Mouse (Mus musculus) stomach, embryonic 16.5 days (tissue): ENCODE data around the gene Txndc17. TPM values are rescaled to one million over a fixed set of nuclear protein-coding genes. Genes with fewer than 3 reads are reported as not detected.
A peak's percentile ranks its signal among the peaks of the same experiment; 100 is the strongest.

Experiments
- ATAC-seq: fragments of 200-750 bp; cut with Nextera tagmentation; 2 replicates; pipeline ENCODE4 v1.8.0; 2017; ENCODE audit warnings: moderate number of reproducible peaks, moderate TSS enrichment; ENCODE audit not compliant: insufficient read depth, low FRiP score
- H3K27ac ChIP-seq: fragments of 300-500 bp; sonication (generic); 2 replicates; pipeline ENCODE4 v1.5.1; 2014; ENCODE audit warnings: low read length
- H3K27me3 ChIP-seq: fragments of 300-500 bp; sonication (generic); 2 replicates; pipeline ENCODE4 v1.6.1; 2014; ENCODE audit warnings: low read length, control low read depth, mixed read lengths; ENCODE audit not compliant: control insufficient read depth, insufficient read depth
- H3K36me3 ChIP-seq: fragments of 300-500 bp; sonication (generic); 2 replicates; pipeline ENCODE4 v1.6.1; 2014; ENCODE audit warnings: low read length; ENCODE audit not compliant: control insufficient read depth, insufficient read depth
- H3K4me1 ChIP-seq: fragments of 300-500 bp; sonication (generic); 2 replicates; pipeline ENCODE4 v1.6.1; 2014; ENCODE audit warnings: low read length, control low read depth, mixed read lengths; ENCODE audit not compliant: control insufficient read depth, insufficient read depth
- H3K4me2 ChIP-seq: fragments of 300-500 bp; sonication (generic); 2 replicates; pipeline ENCODE4 v1.6.1; 2014; ENCODE audit warnings: low read depth, low read length, mixed read lengths
- H3K4me3 ChIP-seq: fragments of 300-500 bp; sonication (generic); replicated peaks from 2 replicates; pipeline ENCODE4 v1.5.1; 2014; ENCODE audit warnings: mild to moderate bottlenecking, low read length
- H3K9ac ChIP-seq: fragments of 300-500 bp; sonication (generic); 2 replicates; pipeline ENCODE4 v1.6.1; 2014; ENCODE audit warnings: low read length
- H3K9me3 ChIP-seq: fragments of 300-500 bp; sonication (generic); replicated peaks from 2 replicates; pipeline ENCODE4 v1.6.1; 2016; ENCODE audit warnings: low read length, control low read depth; ENCODE audit not compliant: control insufficient read depth
- WGBS: fragments of 180-500 bp; shearing (Covaris S2); extraction: QIAGEN DNeasy Blood & Tissue Kit; methylation state at CpG from one replicate; pipeline ENCODE4 v1.1.7; 2014; 5-methylcytosine and 5-hydroxymethylcytosine counted together
- polyA plus RNA-seq: library from polyadenylated mRNA; unstranded; fragments of >200 nt; fragmentation: Nextera tagmentation; extraction: Ambion mirVana; gene quantifications from 2 replicates; pipeline ENCODE4 v1.2.1, GENCODE M21; 2015

The Txndc17 gene
- polyA plus RNA-seq, 1 experiment from 2014 or later: 234 TPM

- H3K4me3 ChIP-seq: no peak overlapping the region
- no peak overlapping the region for H3K9ac ChIP-seq
- no peaks in the 10 kb centered on the region for H3K9me3 ChIP-seq
- H3K27ac ChIP-seq: no peak overlapping the region
- H3K36me3 ChIP-seq: peaks cover 9% of the 10 kb centered on the region
- 82% methylated on average over 4 of the region's 4 CpGs for WGBS
- no peak overlapping the region for H3K4me2 ChIP-seq
- H3K27me3 ChIP-seq: no peaks in the 10 kb centered on the region
- no peak for ATAC-seq
- no peaks in the 10 kb centered on the region for H3K4me1 ChIP-seq
Measured at GRCm38 (mm10) chr11:72181136-72181535, 26.2 kb upstream of the Txndc17 start.

- H3K4me1 ChIP-seq: no peaks in the 10 kb centered on the region
- H3K4me2 ChIP-seq: no peak overlapping the region
- peaks cover 4% of the 10 kb centered on the region for H3K36me3 ChIP-seq
- no peaks in the 10 kb centered on the region for H3K9me3 ChIP-seq
- H3K4me3 ChIP-seq: no peak overlapping the region
- 67% methylated on average over 4 of the region's 4 CpGs for WGBS
- H3K27ac ChIP-seq: no peak overlapping the region
- no peak overlapping the region for H3K9ac ChIP-seq
- ATAC-seq: no peak
- H3K27me3 ChIP-seq: no peaks in the 10 kb centered on the region
Measured at GRCm38 (mm10) chr11:72184252-72184651, 23.1 kb upstream of the Txndc17 start.

GRCm38 (mm10) chr11:72190857-72191256 is 16.5 kb upstream of the Txndc17 start:
- Histone ChIP-seq H3K4me2 (no peak overlapping the region), H3K4me3 (no peak overlapping the region), H3K36me3 (peaks cover 4% of the 10 kb centered on the region; the same call in 1 of the 2 replicates), H3K9me3 (no peaks in the 10 kb centered on the region), H3K9ac (no peak overlapping the region), H3K27ac (no peak overlapping the region), H3K27me3 (no peaks in the 10 kb centered on the region), H3K4me1 (no peaks in the 10 kb centered on the region)
- WGBS: 93% methylated on average over 1 of the region's 1 CpGs
- ATAC-seq: no peak

GRCm38 (mm10) chr11:72194259-72194658 is 13.1 kb upstream of the Txndc17 start:
- H3K4me3 ChIP-seq: no peak overlapping the region
- no peak overlapping the region for H3K4me2 ChIP-seq
- H3K9me3 ChIP-seq: no peaks in the 10 kb centered on the region
- H3K27ac ChIP-seq: no peak overlapping the region
- peaks cover 12% of the 10 kb centered on the region; the same call in 1 of the 2 replicates for H3K36me3 ChIP-seq
- ATAC-seq: no peak
- no peaks in the 10 kb centered on the region for H3K4me1 ChIP-seq
- WGBS: 69% methylated on average over 2 of the region's 2 CpGs
- H3K9ac ChIP-seq: no peak overlapping the region
- H3K27me3 ChIP-seq: no peaks in the 10 kb centered on the region

- Histone ChIP-seq H3K27ac (peak overlapping the region; percentile 30; the same call in 1 of the 2 replicates), H3K36me3 (peaks cover 10% of the 10 kb centered on the region; the same call in 1 of the 2 replicates), H3K27me3 (no peaks in the 10 kb centered on the region), H3K4me3 (no peak overlapping the region), H3K4me1 (no peaks in the 10 kb centered on the region), H3K9ac (no peak overlapping the region), H3K4me2 (no peak overlapping the region), H3K9me3 (no peaks in the 10 kb centered on the region)
- WGBS: 82% methylated on average over 8 of the region's 8 CpGs
- no peak for ATAC-seq
Measured at GRCm38 (mm10) chr11:72196506-72196905, 10.8 kb upstream of the Txndc17 start.

GRCm38 (mm10) chr11:72203440-72203839 is 3.9 kb upstream of the Txndc17 start:
- Histone ChIP-seq H3K4me3 (no peak overlapping the region), H3K9me3 (no peaks in the 10 kb centered on the region), H3K36me3 (no peaks in the 10 kb centered on the region), H3K9ac (no peak overlapping the region), H3K4me2 (no peak overlapping the region), H3K27me3 (no peaks in the 10 kb centered on the region), H3K27ac (no peak overlapping the region), H3K4me1 (peaks cover 8% of the 10 kb centered on the region)
- no peak for ATAC-seq
- 76% methylated on average over 1 of the region's 1 CpGs for WGBS

- no peak overlapping the region for H3K4me3 ChIP-seq
- H3K9me3 ChIP-seq: no peaks in the 10 kb centered on the region
- WGBS: 70% methylated on average over 6 of the region's 6 CpGs
- H3K27ac ChIP-seq: no peak overlapping the region
- H3K4me1 ChIP-seq: peaks cover 8% of the 10 kb centered on the region
- H3K27me3 ChIP-seq: no peaks in the 10 kb centered on the region
- H3K36me3 ChIP-seq: no peaks in the 10 kb centered on the region
- H3K4me2 ChIP-seq: no peak overlapping the region
- no peak for ATAC-seq
- H3K9ac ChIP-seq: peak overlapping the region; percentile 16; the same call in 1 of the 2 replicates
Measured at GRCm38 (mm10) chr11:72205256-72205655, 2.1 kb upstream of the Txndc17 start.

- ATAC-seq: peak; percentile 29; the same call in 1 of the 2 replicates
- Histone ChIP-seq H3K27me3 (no peaks in the 10 kb centered on the region), H3K4me1 (peaks cover 8% of the 10 kb centered on the region), H3K9ac (peak within 1 kb of the TSS; percentile 83), H3K9me3 (no peaks in the 10 kb centered on the region), H3K4me2 (peak within 1 kb of the TSS; percentile 89), H3K4me3 (peak within 1 kb of the TSS; percentile 89), H3K27ac (peak within 1 kb of the TSS; percentile 70), H3K36me3 (peaks cover 5% of the 10 kb centered on the region; the same call in 1 of the 2 replicates)
- under 1% methylated on average over 43 of the region's 43 CpGs for WGBS
Measured at GRCm38 (mm10) chr11:72206341-72207203, 775 bp upstream of the Txndc17 start, which contains the start of gene Gm43951. Gm43951 (minus strand) TSS chr11:72206840.

- H3K9me3 ChIP-seq: no peaks in the 10 kb centered on the region
- peak overlapping the region; percentile 89 for H3K4me2 ChIP-seq
- peaks cover 8% of the 10 kb centered on the region for H3K4me1 ChIP-seq
- H3K27me3 ChIP-seq: no peaks in the 10 kb centered on the region
- no peak for ATAC-seq
- H3K36me3 ChIP-seq: peaks cover 10% of the 10 kb centered on the region; the same call in 1 of the 2 replicates
- peak overlapping the region; percentile 89 for H3K4me3 ChIP-seq
- 9% methylated on average over 17 of the region's 17 CpGs for WGBS
- H3K27ac ChIP-seq: peak overlapping the region; percentile 70
- H3K9ac ChIP-seq: peak overlapping the region; percentile 83
Measured at GRCm38 (mm10) chr11:72207834-72208377, 559 bp downstream of the Txndc17 start.
